Mouse (Mus musculus) lung, adult 2 months (tissue): Measurements from ENCODE around the gene Arid5b. TPM values are rescaled to one million over a fixed set of nuclear protein-coding genes. Genes with fewer than 3 reads are reported as not detected.

Experiments used
- DNase-seq: peaks from one replicate; pipeline ENCODE4 v3.0.0; 2022
- H3K4me1 ChIP-seq: fragments of 200-500 bp; 2 replicates; pipeline ENCODE4 v1.6.1; 2011; ENCODE audit warnings: low read length; ENCODE audit not compliant: control insufficient read depth, insufficient read depth
- H3K4me3 ChIP-seq: fragments of 200-500 bp; replicated peaks from 2 replicates; pipeline ENCODE3; 2011; ENCODE audit warnings: low read depth, mild to moderate bottlenecking, control low read depth, low read length; ENCODE audit errors: extremely low read depth
- CTCF ChIP-seq: fragments of 200-500 bp; IDR thresholded peaks from 2 replicates; pipeline ENCODE4 v1.5.1; 2011; ENCODE audit warnings: mild to moderate bottlenecking, low read length, control low read depth; ENCODE audit not compliant: insufficient read depth
- POLR2A ChIP-seq: fragments of 200-500 bp; IDR thresholded peaks from 2 replicates; pipeline ENCODE4 v1.6.1; 2011; ENCODE audit warnings: low read depth, mild to moderate bottlenecking, control low read depth, low read length, borderline replicate concordance; ENCODE audit errors: extremely low read depth
- WGBS: fragments of 180-500 bp; shearing (Covaris S2); methylation state at CpG from one replicate; pipeline ENCODE4 v1.1.7; 2018; 5-methylcytosine and 5-hydroxymethylcytosine counted together
- polyA plus RNA-seq: library from polyadenylated mRNA; depleted of rRNA; stranded (reverse); fragments of >200 nt; gene quantifications from 2 replicates; pipeline ENCODE4 v1.2.3, GENCODE M21; 2012

Gene Arid5b
- polyA plus RNA-seq, 1 experiment = 20.1 TPM

GRCm38 (mm10) chr10:68132154-68132553 is 146.4 kb downstream of the Arid5b start:
- Histone ChIP-seq H3K4me3 (peak overlapping the region; percentile 9), H3K4me1 (peaks cover 43% of the 10 kb centered on the region)
- no peak for DNase-seq
- no peak for TF ChIP-seq POLR2A
- TF ChIP-seq CTCF = no peak
- WGBS = 67% methylated on average over 5 of the region's 5 CpGs

GRCm38 (mm10) chr10:68129651-68130050 is 148.9 kb downstream of the Arid5b start:
- Histone ChIP-seq H3K4me3 (no peak overlapping the region), H3K4me1 (peaks cover 52% of the 10 kb centered on the region)
- DNase-seq = no peak
- TF ChIP-seq CTCF (no peak), POLR2A (no peak)
- 40% methylated on average over 7 of the region's 7 CpGs for WGBS

- Histone ChIP-seq H3K4me1 (peaks cover 51% of the 10 kb centered on the region), H3K4me3 (no peak overlapping the region)
- DNase-seq = no peak
- 75% methylated on average over 3 of the region's 3 CpGs for WGBS
- no peak for TF ChIP-seq POLR2A
Measured at GRCm38 (mm10) chr10:68129009-68129408, 149.5 kb downstream of the Arid5b start.

- H3K4me1 ChIP-seq = peaks cover 48% of the 10 kb centered on the region
- no peak for TF ChIP-seq CTCF
- H3K4me3 ChIP-seq = no peak overlapping the region
- no peak for DNase-seq
- WGBS = 28% methylated on average over 10 of the region's 10 CpGs
Measured at GRCm38 (mm10) chr10:68128441-68128848, 150.1 kb downstream of the Arid5b start.

GRCm38 (mm10) chr10:68127604-68128256 is 150.8 kb downstream of the Arid5b start:
- Histone ChIP-seq H3K4me3 (no peak overlapping the region), H3K4me1 (peaks cover 43% of the 10 kb centered on the region)
- no peak for DNase-seq
- 30% methylated on average over 6 of the region's 6 CpGs for WGBS
- TF ChIP-seq POLR2A (no peak), CTCF (no peak)

- peaks cover 42% of the 10 kb centered on the region for H3K4me1 ChIP-seq
- H3K4me3 ChIP-seq = no peak overlapping the region
- no peak for TF ChIP-seq POLR2A
- TF ChIP-seq CTCF = no peak
- DNase-seq = no peak
- WGBS = 24% methylated on average over 2 of the region's 2 CpGs
Measured at GRCm38 (mm10) chr10:68127104-68127503, 151.4 kb downstream of the Arid5b start.

GRCm38 (mm10) chr10:68126551-68126950 is 152.0 kb downstream of the Arid5b start:
- DNase-seq = no peak
- no peak overlapping the region for H3K4me3 ChIP-seq
- 50% methylated on average over 2 of the region's 2 CpGs for WGBS

GRCm38 (mm10) chr10:68125919-68126550 is 152.5 kb downstream of the Arid5b start:
- DNase-seq = no peak
- 38% methylated on average over 8 of the region's 8 CpGs for WGBS
- Histone ChIP-seq H3K4me1 (peaks cover 37% of the 10 kb centered on the region), H3K4me3 (no peak overlapping the region)
- TF ChIP-seq CTCF (no peak), POLR2A (no peak)

More at GRCm38 (mm10) chr10:68126551-68126950, 152.0 kb downstream of the Arid5b start:
- peaks cover 42% of the 10 kb centered on the region for H3K4me1 ChIP-seq
- TF ChIP-seq CTCF = no peak

GRCm38 (mm10) chr10:68124985-68125384 is 153.6 kb downstream of the Arid5b start:
- WGBS = 52% methylated on average over 2 of the region's 2 CpGs
- TF ChIP-seq POLR2A = no peak
- no peak for TF ChIP-seq CTCF
- peaks cover 32% of the 10 kb centered on the region for H3K4me1 ChIP-seq
- no peak overlapping the region for H3K4me3 ChIP-seq
- DNase-seq = no peak

- WGBS = 83% methylated on average over 4 of the region's 4 CpGs
Measured at GRCm38 (mm10) chr10:68123446-68123845, 155.1 kb downstream of the Arid5b start.

GRCm38 (mm10) chr10:68121960-68122359 is 156.6 kb downstream of the Arid5b start:
- Histone ChIP-seq H3K4me3 (no peak overlapping the region), H3K4me1 (peaks cover 21% of the 10 kb centered on the region)
- WGBS = 40% methylated on average over 4 of the region's 4 CpGs
- DNase-seq = no peak
- no peak for TF ChIP-seq CTCF

More at GRCm38 (mm10) chr10:68123446-68123845, 155.1 kb downstream of the Arid5b start:
- Histone ChIP-seq H3K4me1 (peaks cover 32% of the 10 kb centered on the region), H3K4me3 (no peak overlapping the region)
- DNase-seq = no peak
- TF ChIP-seq POLR2A = no peak
- TF ChIP-seq CTCF = no peak
